Mouse (Mus musculus): ENCODE data around the gene Xxylt1.

The Xxylt1 gene

DNA sequence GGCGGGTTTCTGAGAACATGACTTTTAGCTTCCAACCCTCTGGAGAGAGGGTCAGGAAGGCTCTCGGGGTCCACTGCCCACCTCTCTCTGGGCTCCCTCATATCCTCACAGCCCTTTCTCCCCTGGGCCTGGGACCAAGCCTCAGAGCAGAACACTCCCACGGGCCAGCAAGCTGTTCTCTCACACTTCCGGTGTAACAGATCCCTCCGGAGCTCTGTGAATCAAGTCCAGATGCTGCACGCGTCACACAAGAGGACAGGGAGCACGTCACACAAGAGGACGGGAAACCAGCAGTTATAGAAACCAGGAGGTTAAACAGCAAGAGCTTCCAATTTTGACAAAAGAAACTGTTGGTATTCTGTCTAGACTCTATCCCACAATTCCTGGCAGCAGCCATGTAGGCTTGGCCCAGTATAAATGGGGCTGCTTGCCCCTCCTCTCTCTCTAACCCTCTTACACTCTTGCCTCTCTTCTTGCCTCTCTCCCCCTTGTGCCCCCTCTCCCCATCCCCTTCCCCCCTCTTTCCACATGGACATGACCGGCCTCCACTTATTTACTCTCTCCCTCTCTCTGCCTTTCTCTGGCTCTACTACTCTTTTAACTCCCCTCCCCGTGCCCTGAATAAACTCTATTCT, 19.9 kb downstream of the Xxylt1 start:
- peak; percentile 26 for DNase-seq (ENCODE audit: low read depth, low spot score)

DNA sequence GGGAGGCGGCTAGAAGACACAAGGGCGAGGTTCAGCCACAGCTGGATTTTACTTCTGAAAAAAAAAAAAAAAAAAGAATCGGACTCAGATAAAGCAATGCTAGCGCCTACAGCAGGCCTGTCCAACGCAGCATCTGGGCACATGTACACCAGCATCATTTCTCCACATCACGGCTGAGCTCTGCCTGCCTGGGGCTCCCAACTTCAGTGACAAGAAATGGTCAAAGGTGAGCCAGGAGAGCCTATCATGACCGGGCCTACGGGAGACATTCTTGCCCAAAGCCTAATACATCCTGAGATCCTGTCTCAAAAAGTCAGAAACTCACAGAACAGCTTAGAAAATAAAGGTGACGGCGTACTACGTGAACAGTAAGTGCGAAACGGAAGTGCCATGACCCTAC, 20.5 kb downstream of the Xxylt1 start:
- no peak for DNase-seq (ENCODE audit: low read depth, low spot score)

DNA sequence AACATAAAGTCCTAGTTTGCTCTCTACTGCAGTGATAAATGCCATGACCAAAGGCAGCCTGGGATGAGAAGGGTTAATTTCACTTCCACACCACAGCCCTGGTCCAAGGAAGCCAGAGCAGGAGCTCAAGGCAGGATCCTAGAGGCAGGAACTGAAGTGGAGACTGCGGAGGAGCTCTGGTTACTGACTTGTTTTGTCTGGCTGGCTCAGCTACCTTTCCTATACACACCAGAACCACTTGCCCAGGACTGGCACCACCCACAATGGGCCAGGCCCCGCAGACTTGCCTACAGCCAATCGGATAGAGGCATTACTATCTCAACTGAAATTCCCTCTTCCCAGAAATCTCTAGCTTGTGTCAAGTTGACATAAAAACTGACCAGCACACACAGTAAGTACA, 21.0 kb downstream of the Xxylt1 start:
- no peak for DNase-seq (ENCODE audit: low read depth, low spot score)

DNA sequence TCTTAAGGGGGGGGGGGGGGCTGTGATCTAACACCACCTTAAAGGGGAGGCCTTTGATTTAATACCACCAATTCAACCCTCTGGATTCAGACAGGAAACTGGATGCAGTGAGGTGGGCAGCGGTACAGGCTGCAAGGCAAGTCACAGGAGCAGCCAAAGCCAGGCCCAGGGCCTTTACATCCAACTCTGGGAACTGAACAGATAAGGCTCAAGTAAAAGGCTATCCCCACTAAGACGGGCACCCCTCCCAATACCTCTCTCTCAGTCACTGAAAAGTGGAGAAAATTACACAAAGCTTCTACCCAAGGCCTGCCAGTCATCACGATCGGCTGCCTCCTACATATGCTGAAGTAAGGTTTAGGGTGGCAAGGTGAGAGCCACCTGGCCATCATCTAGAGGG, 21.5 kb downstream of the Xxylt1 start:
- no peak for DNase-seq (ENCODE audit: low read depth, low spot score)

DNA sequence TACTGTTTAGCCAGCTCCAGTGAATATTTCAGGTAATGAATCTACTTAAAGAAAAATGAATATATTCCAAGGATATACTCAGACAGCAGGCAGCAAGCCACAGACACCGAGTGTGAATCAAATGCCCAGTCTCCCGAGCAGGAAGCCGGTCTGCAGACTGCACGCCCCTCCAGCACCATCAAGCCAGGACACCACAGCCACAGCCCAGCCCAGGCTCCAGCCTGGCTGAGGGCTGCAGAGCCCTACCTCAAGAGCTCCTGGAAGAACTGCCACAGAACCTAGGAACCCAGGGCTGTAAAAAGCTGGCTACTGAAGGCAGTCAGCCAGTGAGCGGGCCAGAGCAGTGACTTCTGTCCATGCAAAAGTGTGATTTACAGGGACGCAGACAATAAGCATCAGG, 28.4 kb downstream of the Xxylt1 start:
- no peak for DNase-seq (ENCODE audit: low read depth, low spot score)

DNA sequence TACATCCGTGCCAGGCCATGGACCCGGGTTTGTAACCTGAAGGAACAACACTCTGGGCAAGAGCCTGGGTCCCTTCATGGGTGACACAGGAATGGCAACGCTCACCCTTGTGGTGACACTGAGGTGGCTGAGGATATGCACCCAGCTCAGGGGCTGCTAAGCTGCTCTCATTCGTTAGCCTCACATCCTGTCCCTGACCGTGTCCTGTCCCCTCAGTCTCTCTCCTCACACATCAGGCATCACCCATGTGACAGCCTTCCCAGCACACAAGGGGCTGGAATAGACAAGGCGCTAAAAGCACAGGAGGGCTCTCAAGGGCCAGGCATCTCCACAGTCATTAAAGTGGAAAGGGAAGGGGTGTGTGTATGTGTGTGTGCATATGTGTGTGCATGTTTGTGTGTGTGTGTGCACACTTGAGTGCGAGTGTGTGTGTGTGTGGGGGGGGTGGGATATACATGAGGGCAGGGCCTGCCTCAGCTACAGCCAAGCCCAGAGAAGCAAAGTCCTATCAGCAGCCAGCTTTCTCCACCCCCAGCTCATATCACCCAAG, 29.0 kb downstream of the Xxylt1 start:
- no peak for DNase-seq (ENCODE audit: low read depth, low spot score)

DNA sequence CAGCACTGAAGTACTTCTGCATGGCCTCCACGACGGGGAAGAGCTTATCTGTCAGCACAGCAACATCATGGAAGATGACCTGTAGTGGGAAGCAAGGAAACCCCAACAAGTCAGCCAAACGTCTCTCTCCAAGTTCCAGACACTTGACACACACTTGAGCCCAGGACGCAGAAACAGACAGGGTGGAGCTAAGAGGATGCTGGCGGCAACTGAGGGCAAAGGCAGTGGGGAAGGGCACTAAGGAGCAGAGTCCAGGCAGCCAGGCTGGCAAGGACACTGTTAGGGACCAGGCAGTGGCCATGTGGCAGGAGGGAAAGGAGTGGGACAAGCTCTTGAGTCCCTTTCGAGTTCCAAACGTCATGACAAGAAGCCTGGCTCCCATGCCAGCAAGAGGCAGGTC, 30.5 kb downstream of the Xxylt1 start:
- no peak for DNase-seq (ENCODE audit: low read depth, low spot score)

DNA sequence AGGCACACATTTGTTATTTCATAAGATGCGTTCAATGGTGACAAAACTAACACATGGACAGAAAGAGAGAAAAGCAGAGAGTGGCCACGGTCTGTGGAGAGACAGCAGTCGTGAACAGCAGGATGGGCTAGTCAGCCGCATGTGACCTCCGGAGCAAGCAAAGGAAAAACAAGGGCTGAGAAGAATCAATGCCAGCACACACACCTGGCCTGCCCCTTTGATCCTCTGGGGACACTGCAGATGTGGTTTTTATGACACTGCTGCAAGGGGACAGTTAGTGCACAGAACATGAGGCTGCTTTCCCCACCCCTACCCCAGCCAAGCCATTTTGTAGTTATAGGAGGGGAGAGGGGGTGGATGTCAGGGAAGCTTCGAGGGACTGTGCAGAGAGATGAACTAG, 33.0 kb downstream of the Xxylt1 start:
- DNase-seq (ENCODE audit: low read depth, low spot score), result no peak

DNA sequence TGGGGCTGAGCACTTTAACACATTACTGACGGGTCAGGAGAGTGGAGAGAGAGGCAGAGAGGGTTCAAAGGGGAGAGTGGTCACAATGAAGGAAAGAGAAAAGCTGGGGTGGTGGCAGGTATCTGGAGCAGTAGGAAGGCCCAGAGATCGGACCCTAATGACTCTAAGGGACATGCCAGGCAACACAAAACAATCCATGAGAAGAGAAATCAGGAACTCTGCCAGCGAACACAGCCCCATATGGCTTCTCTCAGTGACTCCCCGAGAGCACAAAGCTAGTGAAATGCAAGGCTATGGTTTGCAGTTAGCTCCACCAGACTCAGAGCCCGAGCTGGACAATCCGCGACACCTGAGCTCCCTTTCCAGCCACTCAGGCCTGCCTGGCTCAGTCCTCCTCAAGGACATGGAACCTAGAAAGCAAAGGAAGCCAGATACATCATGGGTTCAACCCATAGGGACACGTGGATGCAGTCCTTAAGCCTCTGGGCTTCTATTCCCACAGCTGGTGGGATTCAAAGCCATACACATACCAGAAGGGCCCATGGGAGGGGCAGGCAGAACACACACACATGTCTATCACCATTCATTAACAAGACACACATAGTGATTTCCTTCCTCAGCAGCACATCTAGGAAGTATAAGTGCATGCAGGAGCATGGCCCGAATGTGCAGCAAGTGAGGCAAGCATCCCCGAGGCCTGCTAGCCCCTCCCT, 33.9 kb downstream of the Xxylt1 start:
- DNase-seq (ENCODE audit: low read depth, low spot score), result no peak

DNA sequence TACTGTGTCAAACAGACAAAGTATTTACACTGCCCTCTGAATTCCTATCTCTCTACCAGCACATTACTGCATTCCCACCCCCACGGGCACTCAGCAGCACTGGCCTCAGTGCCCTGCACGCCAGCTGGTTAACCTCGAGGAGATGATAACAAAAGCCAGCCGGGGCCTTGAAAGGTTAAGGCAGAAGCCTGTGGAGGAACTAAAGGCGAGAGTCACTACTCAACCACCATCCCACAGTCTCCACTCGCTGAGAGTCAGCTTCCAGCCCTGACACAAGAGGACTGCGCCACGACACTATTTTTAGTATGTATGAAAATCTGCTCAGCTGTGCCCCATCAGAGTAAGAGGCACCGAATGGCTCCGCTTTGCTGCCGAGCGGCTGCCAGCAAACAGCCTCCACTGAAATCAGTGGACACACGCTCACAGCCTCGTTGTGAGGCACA, 35.0 kb downstream of the Xxylt1 start:
- no peak for DNase-seq (ENCODE audit: low read depth, low spot score)

DNA sequence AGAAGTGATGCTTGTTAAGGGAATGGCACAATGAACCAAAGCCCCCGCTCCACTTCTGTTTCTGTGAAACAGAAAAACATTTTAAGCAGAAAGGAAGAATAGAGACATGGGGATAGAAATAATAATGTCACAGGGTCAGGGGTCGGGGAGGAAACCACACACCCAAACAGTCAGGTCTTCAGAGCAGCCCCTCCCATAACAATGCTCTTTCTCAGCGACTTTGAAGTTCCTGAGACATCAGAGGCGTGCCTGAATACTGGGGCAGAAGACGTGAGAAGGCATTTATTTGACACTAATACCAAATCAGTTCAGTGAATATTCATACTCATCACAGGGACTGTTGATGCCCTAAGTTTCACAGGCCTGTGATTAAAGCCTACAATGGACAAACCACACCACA, 36.0 kb downstream of the Xxylt1 start:
- DNase-seq (ENCODE audit: low read depth, low spot score), result no peak

DNA sequence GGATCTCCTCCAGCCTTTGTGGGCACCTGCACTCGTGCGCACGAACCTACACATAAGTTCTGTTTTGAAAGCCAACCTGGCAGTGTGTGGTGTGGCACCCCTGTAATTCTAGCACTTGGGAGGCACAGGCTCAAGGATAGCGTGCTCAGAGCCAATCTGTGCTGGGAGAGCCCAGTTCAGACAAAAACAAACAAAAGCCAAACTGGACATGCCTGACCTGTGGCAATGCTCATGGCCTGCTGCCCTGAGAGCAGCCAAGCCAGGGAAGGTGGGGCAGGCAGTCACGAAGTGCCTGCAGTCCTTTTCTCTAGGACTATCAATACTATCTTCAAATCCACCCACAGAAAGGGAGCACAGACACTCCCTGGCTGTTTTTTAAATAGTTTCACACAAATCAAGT, 38.1 kb downstream of the Xxylt1 start:
- no peak for DNase-seq (ENCODE audit: low read depth, low spot score)

DNA sequence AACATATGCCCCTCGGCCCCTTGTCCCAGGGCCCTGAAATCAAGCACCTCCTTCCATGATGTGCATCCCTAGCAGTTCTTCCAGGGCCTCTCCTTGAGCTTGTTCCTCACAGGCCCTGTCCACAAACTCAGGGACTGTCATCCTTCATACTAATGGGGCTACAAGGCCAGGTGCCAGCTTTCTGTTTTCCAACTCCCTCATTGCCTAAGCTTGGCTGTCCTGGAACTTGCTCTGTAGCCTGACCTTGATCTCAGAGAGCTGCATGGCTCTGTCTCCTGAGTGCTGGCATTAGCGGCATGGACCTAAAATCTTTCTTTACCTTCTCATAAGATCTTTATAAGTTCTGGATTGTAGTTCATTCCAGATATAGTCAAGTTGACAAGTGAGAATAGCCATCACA, 39.7 kb downstream of the Xxylt1 start:
- DNase-seq (ENCODE audit: low read depth, low spot score), result no peak

DNA sequence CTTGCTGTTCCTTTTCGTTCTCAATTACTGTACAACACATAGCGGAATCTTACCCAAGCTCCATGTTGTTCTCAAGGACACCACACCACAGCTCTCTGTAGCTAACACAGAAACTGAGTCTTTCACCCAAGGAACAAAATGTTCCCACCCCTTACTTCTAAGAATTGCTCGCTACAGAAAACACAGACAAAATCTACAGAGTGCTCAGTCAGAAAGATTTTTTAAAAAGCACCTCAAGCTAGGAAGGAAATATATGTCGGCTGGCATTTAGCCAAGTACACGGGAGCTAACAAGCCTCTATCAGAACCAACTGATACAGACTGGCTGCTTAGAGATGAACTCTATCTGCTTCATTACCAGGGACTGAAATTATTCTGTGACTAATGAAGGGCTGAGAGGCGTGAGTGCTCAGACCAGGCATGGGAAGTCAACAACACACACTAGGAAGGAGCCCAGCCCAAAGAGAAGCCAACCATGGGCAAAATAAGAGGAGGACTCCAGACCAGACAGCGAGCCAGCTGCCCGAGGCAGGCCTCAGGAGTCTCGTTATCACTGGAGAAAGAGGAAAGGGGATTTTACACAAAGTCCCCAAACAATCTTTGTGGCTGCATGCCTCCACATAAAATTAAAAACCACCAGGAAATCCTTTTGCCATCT, 41.3 kb downstream of the Xxylt1 start:
- no peak for DNase-seq (ENCODE audit: low read depth, low spot score)

DNA sequence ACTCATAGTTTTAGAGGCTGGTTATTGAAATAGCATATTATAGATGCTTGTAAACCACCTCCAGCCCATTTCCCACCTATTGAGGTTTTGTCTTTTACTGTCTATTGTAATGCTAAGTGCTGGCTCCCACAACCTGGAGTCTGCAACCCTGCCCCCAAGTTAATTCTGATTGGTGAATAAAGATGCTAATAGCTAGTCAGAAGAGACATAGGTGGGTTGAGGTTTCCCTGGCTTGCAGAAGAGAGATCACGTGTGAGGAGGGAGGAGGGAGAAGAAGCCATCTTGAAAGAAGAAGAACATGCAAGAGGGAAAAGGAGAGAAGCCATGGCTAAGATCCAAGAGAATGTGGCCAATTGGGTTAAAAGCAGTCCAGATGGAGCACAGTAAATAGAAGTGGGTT, 43.8 kb downstream of the Xxylt1 start:
- DNase-seq (ENCODE audit: low read depth, low spot score), result no peak

DNA sequence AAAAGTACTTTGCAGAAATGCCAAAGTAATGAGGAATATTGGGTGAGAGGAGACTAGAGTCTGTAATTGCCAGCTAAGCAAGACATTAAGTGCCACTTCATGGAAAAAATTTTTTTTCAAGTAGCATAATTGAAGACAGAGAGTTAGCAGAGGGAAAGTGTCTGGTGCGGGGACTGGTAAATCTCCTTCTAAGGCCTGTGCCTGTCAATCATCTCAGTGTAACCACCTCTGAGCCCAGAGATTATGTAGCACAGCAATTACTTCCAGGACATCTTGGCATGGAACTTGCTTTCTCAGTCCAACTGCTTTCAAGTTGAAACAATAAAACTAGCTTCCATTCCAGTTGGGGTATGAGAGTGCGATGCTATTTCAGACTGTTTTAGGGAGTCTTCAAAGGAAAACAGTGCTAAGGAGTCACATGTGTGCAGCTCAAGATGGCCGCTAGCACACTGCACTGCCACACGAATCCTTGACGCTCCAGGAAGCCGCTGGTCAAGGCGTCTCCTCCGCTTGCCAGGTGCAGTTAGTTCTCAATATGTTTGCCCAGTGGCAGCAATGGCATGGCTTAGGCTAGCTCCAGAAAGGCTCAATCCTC, 45.5 kb downstream of the Xxylt1 start:
- no peak for DNase-seq (ENCODE audit: low read depth, low spot score)

DNA sequence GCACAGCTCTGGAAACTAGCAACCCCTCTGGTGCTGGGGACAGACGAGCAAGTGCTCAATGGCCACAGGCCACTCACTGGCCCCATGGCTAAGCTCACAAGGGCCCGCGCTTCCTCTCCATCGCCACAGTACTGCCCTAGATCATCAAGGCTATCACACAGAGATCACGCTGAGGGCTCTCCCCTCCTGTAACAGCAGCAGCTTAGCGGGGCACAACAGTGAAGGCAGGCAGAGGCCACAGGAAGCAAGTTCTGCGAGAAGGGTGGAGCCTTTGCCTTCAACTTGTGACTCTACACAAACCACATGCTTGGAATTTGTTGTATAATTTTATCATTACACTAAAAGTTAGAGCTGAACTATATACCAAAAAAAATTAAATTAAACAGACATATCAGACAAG, 46.0 kb downstream of the Xxylt1 start:
- no peak for DNase-seq (ENCODE audit: low read depth, low spot score)

DNA sequence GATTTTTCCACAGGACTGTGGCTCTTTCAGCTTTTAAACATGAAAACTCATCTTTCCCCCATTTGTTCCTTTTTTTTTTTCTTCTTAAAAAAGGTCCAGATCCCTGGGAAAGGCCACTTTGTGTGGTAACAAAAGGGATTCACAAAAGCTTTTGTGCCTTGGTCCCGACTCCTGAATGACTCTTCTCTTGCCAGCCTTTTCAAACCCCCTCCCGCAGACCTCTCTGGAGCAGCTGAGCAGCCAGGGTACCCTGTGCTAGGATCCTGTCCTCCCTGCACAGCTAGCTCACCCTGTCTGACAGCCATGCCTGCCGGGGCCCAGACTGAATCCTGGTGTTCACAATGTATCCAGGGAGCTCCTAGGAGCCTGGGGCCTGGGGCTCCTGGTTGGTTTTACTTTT, 47.2 kb downstream of the Xxylt1 start:
- no peak for DNase-seq (ENCODE audit: low read depth, low spot score)

DNA sequence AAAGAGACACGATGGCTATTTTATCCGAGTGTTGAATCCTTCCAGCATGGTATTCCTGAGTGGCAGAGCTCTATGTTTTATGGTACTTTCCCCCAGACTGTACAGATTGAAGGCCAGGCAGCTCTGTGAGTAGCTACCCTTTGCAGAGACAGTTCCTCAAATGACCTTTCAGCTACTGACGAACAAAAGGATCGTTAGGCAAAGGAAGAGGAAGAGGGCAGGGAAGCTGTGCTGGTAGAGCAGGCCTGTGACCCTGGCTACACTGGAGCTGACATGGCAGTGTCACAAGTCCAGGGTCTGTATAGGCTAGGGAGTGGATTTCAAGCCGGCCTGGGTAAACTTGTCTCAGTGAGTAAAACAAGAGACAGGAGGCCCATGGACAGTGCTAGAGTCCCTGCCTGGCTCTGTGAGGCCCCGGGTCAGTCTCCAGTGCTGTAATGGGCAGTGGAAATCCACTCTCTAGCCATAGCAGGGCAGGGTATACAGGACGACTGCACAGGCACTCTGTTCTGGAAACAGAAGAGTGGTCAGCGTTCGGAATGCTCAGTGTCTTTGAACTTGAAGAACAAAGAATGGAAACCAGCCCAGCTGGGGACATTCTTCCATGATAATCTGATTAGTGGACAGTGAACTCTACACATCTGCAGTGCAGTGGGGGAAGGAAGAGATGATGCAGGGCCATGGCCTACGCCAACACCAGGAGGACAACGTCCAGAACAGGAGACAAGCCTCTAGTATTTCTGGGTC, 51.3 kb downstream of the Xxylt1 start:
- no peak for DNase-seq (ENCODE audit: low read depth, low spot score)

DNA sequence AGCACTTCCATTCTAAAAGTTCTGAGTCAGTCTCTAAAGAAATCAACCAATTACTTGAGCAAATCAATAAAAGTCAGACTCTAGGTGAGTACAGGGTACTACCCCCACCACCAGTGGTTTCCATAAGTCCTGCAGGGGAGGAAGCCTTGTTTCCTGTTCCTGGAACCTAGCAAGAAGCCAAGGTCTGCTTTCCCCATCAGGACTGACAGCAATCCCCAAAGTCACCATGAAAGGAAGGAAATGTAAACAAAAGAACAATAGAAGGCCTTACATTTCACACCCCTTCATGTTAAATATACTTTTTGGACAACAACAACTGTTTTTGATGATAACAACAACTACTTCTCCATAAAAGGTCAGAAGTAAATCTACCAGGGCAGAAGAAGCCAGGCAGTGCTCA, 53.6 kb downstream of the Xxylt1 start:
- DNase-seq (ENCODE audit: low read depth, low spot score), result no peak

DNA sequence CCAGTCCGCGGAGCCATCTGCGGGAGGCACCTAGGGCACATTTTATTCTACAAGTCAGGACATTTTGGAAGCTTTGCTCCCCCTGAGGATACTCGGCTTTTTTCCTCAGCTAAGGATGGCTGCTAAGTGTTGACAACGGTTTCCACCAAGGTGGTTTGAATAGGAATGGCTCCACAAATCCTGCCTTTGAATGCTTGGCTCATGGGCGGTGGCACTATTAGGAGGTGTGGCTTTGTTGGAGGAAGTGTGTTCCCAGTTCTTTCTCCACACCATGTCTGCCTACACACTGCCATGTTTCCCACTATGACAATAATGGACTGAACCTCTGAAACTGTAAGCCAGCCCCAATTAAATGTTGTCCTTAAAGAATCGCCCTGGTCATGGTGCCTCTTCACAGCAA, 55.7 kb downstream of the Xxylt1 start:
- DNase-seq (ENCODE audit: low read depth, low spot score), result no peak

DNA sequence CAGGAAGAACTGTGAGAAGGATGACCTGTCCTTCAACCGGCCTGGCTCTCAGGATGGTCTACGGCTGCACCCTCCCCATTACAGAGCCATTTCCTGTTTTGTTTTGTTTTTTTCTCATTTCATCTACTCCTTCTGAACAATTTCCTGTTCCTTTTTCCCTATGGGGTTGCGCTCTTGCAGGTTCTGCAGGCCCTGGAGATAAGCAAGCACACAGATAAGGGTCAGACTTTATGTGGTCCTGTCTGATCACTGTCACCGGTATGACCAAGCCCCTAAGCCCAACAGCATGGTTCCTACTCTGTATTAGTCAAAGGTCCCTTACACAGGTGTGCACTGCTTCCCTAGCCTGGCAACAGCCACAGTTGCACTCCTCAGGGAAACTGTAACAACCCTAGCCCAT, 56.2 kb downstream of the Xxylt1 start:
- no peak for DNase-seq (ENCODE audit: low read depth, low spot score)

Data from mesoderm, embryonic 11.5 days (tissue).